Mouse (Mus musculus) heart, postnatal 25 days (tissue): ENCODE data around the gene Rpl11. TPM values are rescaled to one million over a fixed set of nuclear protein-coding genes. Genes with fewer than 3 reads are reported as not detected.

Experiments
- DNase-seq: peaks from one replicate; pipeline ENCODE4 v3.0.0; 2022; ENCODE audit warnings: low spot score
- intact Hi-C: fragments of 180-260 bp; cut with DNase I; formaldehyde crosslinking; loops from one replicate; pipeline ENCODE4 v1.15.1; 2025
- total RNA-seq, 2 experiments: library from RNA; stranded (reverse); gene quantifications; 2 replicates each; pipeline ENCODE4 v1.2.3; 2021

Gene Rpl11
- total RNA-seq, 2 experiments from 2014 or later = 230 to 252 TPM

DNA sequence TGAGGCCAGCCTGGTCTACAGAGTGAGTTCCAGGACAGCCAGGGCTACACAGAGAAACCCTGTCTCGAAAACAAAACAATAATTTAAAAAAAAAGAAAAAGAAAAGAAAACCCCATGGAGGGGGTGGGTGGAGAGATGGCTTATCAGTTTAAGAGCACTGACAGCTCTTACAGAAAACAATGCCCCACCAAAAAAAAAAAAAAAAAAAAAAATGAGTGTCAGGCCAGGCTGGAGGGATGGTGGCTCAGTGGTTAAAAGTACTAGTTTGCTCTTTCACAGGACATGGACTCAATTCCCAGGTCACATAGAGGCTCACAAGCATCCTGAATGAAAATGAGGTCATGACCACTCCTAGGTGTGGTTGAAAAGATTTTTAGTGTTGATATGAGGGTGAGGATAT lies 20.0 kb downstream of the Rpl11 start:
- no peak for DNase-seq
- intact Hi-C loops = no loop called here

DNA sequence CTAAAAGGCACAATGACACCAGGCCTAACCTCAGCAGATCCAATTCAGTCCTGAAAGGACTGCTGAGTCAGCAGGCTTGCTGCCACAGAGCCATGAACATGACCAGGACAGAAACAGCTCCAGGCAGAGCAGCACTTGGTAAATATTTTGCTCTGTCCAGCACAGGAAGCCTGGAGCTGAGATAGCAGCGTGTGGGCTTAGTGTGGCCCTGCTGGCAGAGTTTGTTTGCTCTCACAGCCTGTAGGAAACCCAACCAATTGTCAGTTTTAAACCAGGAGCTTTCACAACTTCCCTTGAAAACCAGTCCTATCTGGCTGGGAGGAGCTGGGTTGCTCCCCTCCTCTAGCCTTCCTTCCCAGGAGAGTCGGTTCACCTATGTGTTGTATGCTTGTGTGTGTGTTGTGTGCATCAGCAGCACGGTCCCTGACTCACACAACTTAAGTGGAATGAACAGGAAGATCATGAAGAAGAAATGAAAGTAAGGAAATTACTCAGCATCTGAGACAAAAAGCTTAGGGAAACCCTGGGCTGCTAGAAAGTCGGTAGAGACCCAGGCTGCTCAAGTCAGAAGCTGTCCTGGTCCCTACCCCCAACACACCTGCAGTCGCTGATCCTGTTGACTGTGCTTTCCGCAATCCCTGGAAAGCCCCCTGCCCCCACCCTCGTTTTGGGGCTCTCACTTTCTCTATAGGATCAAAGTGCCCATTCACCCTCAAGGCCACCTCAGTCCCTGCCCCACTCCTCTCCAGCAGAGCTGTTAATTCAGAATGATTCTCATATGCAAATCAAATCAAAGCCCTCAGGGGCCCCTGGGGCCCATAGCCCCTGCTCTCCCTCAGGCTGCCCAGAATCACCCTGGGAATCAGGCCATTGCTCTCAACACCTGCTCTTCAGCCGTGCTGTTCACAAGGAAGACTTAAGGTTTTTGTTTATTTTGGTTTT lies 22.0 kb downstream of the Rpl11 start:
- peak; percentile 16 for DNase-seq
- intact Hi-C loops = no loop called here

GRCm38 (mm10) chr4:136028689-136029088 lies 24.5 kb downstream of the Rpl11 start:
- no peak for DNase-seq
- intact Hi-C loops = no loop called here

- intact Hi-C loops = no loop called here
- DNase-seq = no peak
Measured at GRCm38 (mm10) chr4:136028132-136028564, 25.1 kb downstream of the Rpl11 start.

- intact Hi-C loops = no loop called here
- no peak for DNase-seq
Measured at GRCm38 (mm10) chr4:136027416-136028131, 25.7 kb downstream of the Rpl11 start.

GRCm38 (mm10) chr4:136025350-136025749 lies 27.9 kb downstream of the Rpl11 start:
- no peak for DNase-seq
- intact Hi-C loops = no loop called here

- no peak for DNase-seq
- intact Hi-C loops = no loop called here
Measured at GRCm38 (mm10) chr4:136022924-136023323, 30.3 kb downstream of the Rpl11 start.

DNA sequence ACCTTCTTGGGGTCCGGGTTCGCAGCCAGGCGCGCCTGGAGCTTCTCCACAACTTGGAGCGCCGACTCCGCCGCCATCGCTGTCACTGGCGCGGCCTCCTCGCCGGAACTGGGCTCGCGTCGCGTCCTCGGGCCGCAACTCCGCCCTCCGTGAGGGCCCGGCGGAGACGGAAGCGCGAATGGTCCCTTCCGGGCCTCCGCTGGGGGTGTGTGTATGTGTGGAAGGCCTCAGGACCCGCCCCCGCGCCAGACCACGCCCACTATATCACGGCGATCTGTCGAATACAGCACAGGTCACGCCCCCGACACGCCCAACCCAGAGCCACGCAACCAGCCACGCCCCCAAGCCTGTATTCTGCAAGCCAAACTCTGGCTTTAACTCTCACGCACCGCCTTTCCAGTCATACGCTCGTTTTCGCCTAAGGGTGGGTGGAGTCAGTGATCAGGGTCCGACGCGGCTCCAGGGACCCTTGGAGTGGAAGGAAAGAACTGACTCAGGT lies 31.6 kb downstream of the Rpl11 start, which contains the start of gene Eloa:
TSS of gene Eloa (minus strand) at position 215 of the 499 bp plus-strand sequence.
- intact Hi-C loops = loop anchor here (2.0 kb wide), 1 partner anchor 31 kb away; the partner anchor contains the start of gene Rpl11
- peak; percentile 99 for DNase-seq

DNA sequence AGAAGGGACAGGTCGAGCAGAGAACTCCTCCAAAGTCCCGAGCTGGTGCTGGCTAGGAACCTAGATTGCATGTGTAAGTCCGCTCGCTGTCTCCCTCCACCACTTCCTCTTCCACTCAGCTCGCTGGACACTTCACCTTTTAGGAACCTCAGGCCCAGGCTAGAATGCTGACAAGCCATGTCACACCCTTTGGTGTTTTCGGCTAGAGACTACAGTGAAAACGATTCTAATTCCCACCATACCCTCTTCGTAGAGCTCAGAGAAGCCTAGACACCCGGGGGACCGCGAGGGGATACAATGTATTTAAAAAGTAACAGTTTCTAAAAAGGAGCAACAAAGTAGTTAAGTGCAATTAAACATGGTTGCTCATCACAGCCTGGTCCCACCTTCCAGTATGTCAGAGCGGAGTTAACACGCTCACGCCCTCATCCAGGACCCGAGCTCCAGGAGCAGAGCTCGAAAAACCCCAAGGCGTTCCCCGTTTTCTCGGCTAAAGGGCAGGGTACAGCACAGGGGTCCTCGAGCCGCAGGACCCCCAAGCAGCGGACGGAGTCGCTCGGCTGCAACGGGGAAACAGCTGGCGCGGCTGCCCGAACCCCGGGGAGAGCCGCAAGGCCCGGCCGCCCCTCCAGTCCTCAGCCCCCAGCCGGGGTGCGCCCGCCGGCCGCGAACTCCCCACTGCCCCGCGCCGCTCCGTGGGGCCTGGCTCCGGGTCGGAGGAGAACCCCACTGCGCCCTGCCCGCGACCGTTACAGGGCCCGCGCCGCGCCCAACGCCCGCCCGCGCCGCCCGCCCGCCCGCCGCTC lies 32.3 kb downstream of the Rpl11 start:
- intact Hi-C loops = loop anchor here (2.0 kb wide), 1 partner anchor 32 kb away; the partner anchor contains the start of gene Rpl11
- no peak for DNase-seq

- intact Hi-C loops = no loop called here
- DNase-seq = no peak
Measured at GRCm38 (mm10) chr4:136016059-136016602, 37.1 kb downstream of the Rpl11 start.

GRCm38 (mm10) chr4:136010586-136010985 lies 42.6 kb downstream of the Rpl11 start:
- no peak for DNase-seq
- intact Hi-C loops = no loop called here

DNA sequence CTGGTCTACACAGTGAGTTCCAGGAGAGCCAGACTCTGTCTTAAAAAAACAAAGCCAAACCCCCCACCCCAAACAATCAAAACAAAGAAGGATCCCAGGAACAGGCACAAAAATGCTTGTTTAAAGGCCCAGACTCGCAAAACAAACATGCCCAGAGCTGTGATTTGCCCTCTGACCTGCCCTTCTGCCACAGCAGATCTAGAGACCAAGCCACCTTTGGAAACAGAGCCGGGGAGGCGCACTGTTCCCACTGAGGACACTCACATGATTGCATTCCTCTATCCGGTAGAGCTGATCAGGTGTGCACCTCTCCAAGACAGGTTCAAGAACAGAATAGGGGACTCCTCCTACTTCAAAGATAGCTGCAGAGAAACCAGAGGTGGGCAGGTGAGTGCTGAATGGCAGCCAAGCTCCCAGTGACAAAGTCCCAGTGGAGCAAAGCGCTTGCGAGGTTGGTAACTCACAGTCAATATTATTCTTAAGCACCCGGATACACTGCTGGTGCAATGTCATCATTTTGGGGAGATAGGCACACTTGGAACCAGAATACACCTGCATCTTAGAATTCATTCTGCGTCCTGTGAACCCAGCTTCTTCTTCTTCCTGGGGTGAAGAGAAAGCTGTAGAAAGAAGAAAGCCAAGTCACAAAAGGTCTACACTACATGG lies 44.3 kb downstream of the Rpl11 start:
- intact Hi-C loops = no loop called here
- DNase-seq = no peak

GRCm38 (mm10) chr4:136006821-136007220 lies 46.4 kb downstream of the Rpl11 start:
- DNase-seq = no peak
- intact Hi-C loops = no loop called here

- intact Hi-C loops = no loop called here
- no peak for DNase-seq
Measured at GRCm38 (mm10) chr4:136004921-136005320, 48.3 kb downstream of the Rpl11 start.

DNA sequence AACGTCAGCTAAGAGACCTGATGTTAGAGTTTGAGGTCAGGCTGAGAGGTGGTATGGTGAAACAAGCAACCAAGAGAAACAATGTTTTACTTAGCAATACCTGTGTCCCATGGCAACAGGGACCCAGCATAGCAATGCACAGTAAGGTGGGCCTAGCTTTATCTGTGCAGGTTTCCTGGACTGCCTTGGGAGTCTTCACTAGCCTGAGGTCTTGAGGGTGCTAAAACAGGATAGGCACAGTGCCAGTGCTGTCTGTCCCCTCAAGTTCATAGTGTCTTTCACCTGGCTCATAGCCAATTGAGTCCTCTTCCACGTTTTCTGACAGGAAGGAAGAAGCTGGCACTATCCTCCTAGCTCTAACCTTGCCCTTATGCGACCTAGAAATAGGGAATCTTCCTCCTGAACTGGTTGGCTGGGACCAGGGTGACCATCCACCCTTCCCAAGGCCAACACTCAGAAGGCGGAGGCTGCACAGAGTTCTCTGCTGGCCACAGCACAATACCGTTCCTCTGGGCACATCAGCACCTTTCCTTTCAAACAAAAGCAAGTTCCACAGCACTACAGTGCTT lies 49.0 kb downstream of the Rpl11 start:
- no peak for DNase-seq
- intact Hi-C loops = no loop called here

GRCm38 (mm10) chr4:135995118-135995517 lies 58.1 kb downstream of the Rpl11 start:
- DNase-seq = no peak
- intact Hi-C loops = no loop called here

DNA sequence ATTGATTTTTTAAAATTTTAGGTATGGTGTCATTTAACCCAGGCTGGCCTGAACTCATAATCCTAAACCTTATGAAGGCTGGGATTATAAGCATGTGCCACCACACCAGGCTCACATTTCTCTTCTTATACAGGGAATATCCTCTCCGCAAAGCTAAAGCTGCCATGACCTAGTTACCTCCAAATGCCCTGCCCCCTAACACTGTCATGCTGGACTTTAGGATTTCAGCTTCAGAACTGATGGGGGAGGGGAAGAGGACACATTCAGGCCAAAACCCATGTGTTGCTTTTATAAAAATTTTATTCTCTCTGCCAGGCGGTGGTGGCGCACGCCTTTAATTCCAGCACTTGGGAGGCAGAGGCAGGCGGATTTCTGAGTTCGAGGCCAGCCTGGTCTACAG lies 59.3 kb downstream of the Rpl11 start:
- DNase-seq = no peak
- intact Hi-C loops = no loop called here

- DNase-seq = no peak
- intact Hi-C loops = loop anchor here (5.0 kb wide), 1 partner anchor 65 kb away; the partner anchor contains the start of gene Rpl11
Measured at GRCm38 (mm10) chr4:135987714-135988113, 65.5 kb downstream of the Rpl11 start.
